Mouse (Mus musculus) lung, postnatal 0 days (tissue): ENCODE results near the gene Rnf43.

Experiments
- CTCF ChIP-seq: IDR thresholded peaks from 2 replicates; pipeline ENCODE4 v1.5.1; 2016; ENCODE audit warnings: antibody characterized with exemption, mild to moderate bottlenecking
- EP300 ChIP-seq: IDR thresholded peaks from 2 replicates; pipeline ENCODE4 v1.6.1; 2016; ENCODE audit warnings: antibody characterized with exemption, mild to moderate bottlenecking, control low read depth

GRCm38 (mm10) chr11:87761181-87761721, 98.7 kb downstream of the Rnf43 start:
- TF ChIP-seq CTCF (no peak), EP300 (no peak)
